Mouse (Mus musculus): ENCODE data around the gene Pdcd2l.

The Pdcd2l gene

DNA sequence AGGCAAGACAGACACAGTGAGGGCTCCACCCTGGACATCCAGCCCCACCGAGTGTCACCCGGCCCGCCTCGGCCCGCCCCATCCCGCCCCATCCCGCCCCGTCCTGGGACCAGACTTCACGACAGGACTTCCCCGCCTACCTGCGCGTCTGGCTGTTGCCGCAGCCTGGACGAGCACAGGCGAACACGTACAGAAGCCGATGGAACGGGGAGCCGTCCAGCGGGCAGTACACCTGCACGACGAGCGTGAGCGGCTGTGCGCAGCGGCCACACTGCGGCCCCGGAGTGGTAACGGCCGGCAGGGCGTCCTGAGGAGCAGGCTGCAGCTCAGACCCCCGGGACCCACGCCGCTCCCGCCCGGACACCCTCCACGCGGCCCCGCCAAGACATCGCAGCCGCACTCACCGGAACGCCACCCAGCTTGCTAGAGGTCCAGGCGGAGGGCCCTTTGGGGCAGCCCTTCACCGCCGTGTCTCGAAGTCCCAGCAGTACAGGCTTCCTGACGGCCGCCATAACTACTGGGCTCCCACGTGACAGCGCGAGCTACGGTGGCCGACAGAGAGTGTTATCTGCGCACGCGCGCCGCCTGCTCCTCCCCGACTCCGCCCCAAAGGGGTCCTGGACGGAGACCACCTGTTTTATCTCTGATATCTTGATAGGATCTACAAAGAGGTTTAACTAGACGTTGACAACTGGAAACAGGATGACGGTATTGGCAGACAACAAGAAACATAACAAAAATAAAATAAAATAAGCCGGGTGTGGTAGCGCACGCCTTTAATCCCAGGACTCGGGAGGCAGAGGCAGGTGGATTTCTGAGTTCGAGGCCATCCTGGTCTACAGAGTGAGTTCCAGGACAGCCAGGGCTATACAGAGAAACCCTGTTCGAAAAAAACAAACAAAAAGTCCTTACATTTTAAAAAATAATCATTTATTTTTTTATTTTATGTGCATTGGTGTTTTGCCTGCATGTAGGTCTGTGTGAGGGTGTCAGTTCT, at the start of gene Pdcd2l:
Pdcd2l (minus strand) TSS at position 530 of the 997 bp plus-strand sequence.
- DNase-seq = peak; percentile 92

DNA sequence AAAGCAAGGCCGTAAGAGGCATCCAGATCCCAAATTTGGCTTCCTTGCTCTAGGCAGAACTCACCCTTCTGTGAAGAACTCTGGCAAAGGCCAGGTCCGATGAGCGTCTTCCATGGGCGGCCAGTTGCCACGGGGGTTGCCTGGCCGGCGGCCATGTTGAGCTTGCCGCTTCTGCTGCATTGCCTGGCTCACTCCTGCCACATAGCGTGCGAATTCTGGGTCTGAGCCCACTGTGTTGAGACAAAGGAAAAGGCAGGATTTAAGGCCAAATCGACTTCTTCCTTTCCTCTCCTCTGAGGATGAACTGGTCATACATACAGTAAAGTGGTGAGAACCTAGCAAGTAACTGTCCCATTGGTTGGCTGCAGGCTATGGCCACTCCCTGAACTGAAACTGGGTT, 45.7 kb upstream of the Pdcd2l start:
- DNase-seq = no peak

DNA sequence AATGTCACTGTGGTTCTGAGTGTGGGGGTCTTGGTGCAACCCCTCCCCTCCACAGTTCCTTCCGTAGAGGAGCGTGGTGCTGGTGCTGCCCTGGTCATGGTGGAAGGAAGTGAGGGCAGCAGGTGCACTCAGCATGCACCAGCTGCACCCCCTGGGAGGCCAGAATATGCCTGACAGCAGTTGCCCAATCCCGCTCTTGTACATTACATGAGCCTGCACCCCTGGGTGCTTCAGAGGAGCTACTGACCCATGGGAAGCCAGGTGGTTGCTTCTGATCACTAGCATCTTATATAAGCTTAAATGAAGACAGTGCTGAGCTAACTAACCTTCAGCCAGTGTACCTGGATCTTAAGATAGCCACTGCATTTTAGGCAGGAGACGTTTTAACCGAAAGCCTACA, 41.6 kb upstream of the Pdcd2l start:
- no peak for DNase-seq

DNA sequence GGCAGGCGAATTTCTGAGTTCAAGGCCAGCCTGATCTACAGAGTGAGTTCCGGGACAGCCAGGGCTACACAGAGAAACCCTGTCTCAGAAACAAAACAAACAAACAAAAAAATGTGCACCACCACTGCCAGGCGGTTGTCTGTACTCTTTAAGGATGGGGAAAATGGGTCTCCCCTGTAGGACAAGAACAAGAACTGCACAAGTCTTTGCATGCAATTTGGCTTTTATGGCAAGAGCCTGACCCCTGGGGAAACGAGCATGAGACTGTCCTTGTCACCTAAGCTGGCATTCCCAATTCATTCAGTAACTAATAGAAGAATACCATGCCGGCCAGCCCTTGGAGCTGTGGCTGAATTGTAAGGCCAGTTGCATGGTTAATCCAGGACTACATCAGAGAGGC, 39.1 kb upstream of the Pdcd2l start:
- no peak for DNase-seq

DNA sequence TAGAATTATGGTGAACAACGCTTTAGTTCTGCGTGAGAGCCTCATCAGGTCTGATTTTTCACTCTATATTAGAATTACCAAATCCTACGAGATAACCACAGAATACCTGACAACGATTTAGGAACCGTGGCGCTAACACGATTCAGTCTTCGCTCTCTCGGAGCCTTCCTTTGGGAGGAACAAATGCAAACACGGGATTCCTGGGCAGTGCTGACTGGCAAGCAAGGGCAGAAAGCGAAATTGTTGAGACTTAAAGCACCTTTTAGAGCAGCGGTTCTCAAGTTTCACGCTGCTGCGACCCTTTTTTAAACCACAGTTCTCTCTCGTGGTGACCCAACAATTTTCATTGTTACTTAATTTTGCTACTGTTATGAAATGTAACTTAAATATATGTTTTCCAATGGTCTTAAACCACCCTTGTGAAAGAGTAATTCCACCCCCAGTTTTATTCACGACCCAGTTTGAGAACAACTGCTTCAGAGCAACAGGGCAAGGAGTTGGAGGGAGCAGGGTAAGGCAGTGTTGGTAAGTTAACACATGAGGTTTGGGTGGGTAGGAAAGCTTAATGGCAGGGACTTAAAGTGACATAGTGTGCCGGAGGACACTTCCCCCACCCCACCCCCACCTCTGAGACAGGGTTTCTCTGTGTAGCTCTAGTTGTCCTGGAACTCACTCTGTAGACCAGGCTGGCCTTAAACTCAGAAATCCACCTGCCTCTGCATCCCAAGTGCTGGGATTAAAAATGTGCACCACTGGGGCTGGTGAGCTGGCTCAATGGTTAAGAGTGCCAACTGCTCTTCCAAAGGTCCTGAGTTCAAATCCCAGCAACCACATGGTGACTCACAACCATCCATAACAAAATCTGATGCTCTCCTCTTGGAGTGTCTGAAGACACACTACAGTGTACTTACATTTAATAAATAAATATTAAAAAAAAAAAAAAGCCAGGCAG, 38.4 kb upstream of the Pdcd2l start:
- DNase-seq = no peak

DNA sequence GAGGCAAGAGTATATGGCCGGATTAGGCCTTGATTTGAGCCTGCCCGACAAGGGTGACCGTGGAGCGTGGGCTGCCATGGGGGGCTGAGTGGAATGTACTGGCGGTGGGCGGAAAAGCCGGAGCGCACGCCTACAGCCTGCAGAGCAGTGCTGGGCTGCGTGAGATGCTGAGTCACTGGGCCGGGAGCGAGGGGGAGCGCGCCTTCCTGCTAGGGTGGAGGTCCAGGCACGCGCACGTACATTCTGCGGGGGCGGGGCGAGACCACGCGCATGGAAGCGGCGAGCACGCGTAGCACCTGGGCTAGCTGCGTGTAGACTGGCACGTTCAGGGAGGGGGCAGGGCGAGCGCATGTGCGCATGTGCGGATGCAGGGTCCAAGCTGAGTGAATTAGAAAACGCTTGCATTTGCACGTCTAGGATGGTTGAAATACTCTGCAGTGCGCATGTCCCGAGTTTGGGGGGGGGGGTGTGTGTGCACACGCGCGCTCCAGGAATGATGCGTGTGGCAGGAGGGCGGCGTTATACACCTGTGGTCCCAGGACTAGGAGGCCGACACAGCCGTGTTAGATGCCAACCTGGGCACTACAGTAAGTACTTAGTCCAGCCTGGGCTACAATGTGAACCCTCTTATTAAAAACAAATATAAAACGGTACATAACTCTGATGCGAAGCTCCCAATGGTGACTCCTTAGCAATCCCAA, 37.6 kb upstream of the Pdcd2l start:
- peak; percentile 100 for DNase-seq

DNA sequence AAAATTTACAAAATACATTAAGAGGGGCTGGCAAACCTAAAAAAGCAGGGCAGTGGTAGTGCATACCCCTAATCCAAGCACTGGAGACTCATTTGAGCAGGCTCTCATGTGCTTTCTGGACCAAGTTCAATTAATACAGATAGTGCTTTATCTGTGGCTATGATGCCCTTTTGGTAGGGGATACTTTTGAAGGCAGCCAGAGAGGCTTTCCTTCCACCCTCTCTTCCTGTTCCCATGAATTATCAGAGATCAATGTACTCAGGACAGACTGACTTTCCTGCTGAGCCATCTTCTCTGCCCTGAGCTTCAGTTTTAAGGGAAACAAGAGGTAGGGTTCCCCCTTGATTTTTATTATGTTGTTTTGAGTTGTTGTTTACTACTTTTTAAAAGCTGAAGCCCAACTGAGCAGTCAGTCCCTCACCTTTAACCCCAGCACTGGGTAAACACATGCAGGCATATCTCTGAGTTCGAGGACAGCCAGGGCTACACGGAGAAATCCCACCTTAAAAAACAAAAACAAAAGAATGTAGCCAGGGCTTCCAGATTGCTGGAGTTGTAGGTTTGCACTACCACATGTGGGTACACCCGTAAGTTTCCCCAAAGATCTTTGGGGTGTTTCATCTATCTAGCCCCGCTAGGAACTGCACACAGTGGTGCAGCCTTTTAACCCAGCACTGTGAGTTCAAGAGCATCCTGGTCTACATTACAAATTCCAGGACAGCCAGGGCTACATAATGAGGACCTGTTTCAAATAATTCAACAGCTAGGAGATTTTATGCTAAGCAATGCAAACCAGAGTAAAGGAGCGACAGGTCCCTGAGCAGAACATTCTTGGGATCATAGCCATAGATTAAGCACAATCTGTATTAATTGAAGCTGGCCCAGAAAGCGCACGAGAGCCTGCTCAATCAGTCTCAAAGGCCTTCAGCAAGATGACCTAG, 36.6 kb upstream of the Pdcd2l start:
- no peak for DNase-seq

DNA sequence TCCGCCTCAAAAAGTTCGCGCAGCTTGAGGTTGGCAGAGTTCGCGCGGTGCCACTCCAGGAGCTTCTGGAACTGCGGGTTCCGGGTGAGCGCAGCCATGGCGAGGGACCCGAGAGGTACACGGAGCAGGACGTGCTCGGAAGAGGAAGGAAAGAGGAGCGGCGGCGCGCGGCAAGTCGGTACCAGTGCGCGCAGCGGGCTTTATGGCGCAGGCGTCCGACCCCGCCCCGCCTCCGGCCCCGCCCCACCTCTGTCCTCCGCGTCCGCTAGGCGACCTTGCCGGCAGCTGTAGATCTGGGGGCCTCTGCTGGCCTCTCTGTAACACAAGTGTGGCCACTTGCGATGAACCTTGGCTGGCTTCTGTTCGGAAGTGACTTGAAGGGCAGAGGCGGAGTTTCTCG, 33.7 kb upstream of the Pdcd2l start, which contains the start of gene Gpi1:
Gpi1 (minus strand) TSS at position 221 of the 400 bp plus-strand sequence.
- DNase-seq = peak; percentile 82

DNA sequence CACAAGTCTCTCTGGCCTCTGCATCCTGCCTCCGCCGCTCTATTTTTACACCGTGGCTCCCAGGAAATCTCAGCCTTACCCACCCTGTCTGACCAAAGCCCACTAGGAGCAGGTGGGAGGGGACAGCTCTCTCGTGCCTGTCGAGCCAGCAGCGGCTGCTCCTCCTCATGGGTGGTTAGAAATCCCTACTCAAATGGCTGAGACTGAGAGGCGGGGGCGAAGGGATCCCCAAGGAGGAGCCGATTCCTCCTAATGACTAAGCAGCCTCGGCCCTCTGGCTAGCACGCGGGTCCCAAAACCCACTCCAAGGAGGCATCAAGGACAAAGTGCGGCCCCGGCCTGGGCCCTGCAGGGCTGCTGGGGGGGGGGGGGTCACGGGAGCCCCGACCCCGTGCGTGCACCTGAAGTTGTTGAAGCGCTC, 33.2 kb upstream of the Pdcd2l start:
- DNase-seq = peak; percentile 77

DNA sequence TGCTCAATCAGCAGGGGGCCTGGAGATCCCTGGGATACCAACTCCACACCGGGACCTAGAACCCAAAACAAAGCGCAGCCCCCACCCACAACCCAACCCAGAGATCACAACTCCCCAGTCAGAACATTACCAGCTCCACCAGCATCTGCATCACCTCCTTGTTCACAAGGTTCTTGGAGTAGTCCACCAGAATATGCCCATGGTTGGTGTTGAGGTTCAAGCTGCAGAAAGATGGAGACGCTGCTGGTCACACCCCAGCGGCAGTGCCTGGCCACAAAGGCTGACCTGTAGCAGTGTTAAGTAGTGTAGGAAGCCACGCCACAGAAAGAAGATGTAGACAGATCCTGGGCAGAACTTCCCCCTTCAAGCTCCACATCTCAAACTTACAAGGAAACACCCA, 32.7 kb upstream of the Pdcd2l start:
- no peak for DNase-seq

DNA sequence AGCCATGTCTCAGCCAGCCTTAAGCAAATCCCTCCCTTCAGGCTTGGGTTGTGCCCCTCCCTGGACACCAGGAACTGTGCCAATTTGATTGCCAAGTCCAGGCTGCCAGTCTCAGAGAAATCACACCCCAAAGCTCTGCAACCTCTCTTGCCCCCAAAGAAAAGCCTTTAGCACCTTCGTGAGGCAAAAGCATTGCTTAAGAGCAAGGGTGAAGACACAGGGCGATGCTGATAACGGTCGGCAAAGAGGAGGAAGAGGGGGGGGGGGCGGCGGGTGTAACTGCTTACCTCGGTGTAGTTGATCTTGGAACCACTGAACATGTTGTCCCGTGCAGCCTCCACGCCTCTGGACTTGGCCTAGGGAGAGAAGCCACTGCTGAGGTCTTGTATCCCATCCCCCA, 32.2 kb upstream of the Pdcd2l start:
- no peak for DNase-seq

DNA sequence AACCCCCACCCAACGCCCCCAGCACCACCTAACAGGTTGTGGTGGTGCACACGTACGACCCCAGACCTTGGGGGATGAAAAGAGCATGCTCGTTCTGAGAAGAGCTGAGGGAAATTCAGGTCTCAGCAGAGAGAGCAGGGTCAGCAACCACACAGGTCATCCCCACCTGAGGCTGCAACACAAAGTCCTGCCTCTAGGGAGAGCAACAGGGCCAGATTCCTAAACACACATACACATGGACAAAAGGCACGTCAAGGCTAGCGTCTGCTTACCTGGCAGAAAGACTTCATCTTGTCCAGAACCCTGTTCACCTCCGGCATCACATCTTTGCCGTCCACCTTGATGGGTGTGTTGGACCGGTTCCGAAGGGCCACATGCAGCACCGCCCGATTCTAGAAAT, 30.4 kb upstream of the Pdcd2l start:
- DNase-seq = no peak

DNA sequence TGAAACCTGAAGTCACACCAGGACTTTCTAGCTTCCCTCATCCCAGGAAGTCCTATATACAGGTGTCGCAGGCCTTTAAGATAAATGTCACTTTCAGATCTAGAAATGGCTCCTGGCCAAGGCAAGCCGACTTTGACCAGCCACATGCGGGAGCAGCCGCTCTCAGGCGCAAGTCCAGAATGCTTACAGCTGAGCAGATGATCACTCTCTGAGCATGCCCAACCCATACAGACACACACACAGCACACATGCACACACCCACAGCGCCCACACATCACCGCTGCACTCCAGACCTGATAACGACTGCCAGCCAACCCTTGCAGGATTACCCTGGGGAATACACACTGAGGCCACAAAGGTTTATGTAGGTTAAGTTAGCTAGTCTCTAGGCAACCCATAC, 29.6 kb upstream of the Pdcd2l start:
- peak; percentile 58 for DNase-seq

DNA sequence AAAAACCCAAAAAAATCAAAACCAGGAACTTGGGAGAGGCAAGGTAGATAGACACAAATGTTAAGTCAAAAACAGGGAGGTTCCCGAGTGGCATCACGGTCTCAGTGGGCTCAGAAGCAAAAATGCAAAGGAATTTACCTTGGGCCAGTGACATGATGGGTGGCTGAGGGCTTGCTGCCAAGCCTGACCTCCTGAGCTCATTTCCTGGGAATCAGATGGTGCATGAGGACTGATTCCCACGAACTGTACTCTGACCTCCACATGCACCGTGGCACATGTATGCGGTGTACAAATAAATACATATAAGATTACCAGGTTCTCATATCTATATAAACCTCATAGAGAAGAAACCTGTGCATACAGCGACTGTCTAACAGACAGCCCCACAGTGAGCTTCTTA, 27.8 kb upstream of the Pdcd2l start:
- no peak for DNase-seq

DNA sequence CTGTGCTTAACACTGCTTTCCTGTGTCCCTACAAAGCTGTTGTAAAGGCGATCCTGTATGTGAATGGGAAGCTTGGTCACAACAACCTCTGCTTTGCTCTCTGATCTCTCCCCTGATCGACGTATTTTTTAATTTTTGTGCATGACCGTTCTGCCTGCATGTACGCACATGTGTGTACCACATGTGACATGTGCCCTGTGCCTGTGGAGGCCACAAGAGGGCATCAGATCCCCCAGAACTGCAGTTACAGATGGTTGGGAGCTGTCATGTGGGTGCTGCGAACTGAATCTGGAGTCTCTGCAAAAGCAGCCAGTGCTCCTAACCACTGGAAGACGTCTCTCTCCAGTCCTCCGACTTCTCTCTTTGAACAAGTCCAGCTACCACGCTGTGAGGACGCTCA, 25.9 kb upstream of the Pdcd2l start:
- DNase-seq = no peak

DNA sequence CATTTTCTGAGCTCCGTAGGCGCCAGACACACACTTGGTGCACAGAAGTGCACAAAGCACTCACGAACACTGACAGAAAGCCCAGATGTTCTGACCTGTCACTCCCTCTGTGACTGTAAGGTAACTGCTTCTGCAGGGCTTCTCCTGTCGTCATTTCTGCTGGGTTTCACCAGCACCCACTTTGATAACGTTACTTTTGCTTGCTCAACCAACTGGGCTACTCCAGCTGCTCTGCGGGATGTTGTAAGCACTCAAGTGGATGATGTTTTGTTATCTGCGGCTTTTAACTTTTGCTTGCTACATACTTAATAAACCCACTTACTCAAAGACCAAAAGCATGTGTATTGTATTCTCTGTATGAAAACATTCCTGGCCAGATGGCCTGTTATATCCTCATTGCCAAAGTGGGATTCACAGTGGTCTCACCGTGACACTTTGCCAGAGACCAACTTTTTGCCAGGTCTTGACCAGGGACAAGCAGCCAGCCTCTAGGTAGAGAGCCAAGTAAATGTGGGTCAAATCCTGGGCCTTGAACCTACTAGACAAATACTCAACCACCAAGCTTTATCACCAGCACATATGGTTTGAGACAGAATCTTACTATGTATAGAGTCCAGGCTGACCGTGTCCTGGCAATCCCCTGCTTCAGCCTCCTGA, 25.3 kb upstream of the Pdcd2l start:
- DNase-seq = no peak

DNA sequence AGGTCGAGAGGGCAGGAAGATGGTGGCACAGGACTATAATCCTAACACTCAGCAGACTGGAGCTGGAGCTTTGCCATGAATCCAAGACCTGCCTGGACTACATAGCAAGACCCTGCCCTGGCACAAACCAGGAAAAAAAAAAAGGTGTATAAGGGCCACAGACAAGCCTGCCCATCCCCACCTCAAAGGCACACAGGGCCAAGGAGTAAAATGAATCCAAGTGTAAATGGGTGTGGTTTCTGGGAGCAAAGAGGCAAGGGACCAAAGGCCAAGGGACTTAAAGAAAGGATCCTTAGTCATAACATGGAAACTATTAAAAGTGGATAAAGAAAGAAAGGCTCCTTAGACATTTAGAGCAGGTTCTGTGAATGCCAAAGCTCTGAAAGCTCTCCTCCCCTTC, 22.0 kb upstream of the Pdcd2l start:
- DNase-seq = no peak

DNA sequence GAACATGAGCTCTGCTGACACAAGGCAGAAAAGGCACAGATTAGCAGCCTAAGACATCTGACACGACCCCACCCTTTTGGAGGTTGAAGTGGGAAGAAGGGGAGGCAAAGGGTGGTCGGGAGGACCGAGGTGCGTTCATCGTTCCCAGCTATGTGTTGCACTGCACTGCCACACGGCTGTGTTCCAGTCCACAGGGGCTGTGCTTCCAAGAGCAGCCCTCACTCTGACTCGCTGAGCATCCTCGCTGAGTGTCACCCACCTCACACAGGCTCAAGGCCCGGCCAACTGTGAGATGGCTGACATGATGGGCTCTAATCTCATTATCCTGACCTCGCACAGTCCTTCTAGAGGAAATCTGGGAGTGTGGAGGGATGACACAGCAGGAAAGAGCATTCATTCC, 20.0 kb upstream of the Pdcd2l start:
- no peak for DNase-seq

DNA sequence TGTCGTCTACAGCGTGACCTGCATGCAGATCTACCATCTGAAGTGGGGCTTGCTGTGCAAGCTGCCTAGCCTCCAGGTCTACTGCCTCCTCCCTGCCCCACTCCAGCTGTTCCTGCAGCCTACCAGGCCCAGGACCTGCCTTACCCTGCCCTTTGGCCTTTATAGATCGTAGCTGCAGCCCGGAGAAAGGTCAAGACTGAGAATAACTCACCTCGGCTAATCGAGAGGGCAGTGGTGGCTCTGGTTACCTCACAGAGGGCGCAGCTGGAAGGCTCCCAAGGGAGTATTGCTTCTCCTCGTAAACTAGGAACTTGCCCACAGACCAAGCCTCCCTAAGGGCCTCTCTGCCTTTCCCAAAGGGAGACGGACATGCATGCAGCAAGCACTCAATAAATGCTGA, 19.0 kb upstream of the Pdcd2l start:
- no peak for DNase-seq

DNA sequence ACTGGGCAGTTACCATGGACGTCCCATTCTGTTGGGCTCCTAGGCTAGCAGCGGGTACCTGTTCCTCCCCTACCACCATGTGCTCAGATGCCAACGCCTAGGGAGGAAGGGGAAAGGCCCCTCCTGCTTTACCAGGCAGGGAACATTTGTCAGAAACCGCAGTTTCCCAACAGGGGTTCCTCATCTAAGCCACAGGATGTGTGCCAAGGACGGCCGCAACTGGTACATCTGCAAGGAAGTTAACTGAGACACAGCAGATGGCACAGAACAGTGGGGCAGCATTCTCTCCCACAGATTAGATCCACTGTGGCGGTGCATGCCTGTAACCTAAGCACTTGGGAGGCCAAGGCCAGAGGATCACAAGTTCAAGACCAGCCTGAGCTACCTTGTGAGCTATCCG, 18.2 kb upstream of the Pdcd2l start:
- no peak for DNase-seq

DNA sequence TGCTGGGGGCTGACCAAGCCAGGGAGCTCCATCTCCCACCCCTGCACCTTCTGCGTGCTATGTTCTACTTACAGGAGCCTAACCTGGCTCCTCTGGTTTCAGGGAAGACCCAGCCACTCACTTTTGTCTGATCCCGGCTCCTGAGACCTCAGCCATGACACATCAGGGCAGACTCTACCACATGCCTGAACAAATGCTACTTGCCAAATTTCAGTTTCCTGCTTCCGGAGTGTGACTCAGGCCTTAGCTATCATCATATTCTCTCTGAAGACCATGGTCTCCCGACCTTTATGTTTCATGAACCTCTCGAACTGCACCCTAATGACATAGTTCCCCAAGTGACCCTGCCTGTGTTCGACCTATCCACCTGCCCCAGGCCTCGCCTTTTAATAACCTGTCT, 16.8 kb upstream of the Pdcd2l start:
- DNase-seq = no peak

Measured in right cerebral cortex, adult 18-20 months (tissue).